Mouse (Mus musculus): ENCODE data around the gene Gng12.

The Gng12 gene

DNA sequence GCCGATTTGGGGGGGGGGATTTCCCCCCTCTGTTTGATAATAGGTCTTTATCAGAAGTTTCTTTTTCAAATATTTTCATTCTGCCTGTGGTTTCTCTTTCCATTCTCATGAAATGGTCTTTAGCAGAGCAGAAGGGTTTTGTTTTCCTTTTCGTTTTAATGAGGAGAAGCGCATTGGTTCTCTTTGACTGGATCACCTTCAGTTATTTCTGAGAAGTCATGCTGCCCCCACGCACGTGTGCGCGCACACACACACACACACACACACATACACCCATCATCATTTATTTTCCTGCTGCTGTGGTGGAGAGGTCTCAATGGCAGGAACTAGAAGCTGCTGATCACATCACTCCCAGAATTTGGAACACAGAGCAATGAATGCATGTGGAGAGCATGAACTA lies 20.8 kb downstream of the Gng12 start:
- no peak for DNase-seq (ENCODE audit: low spot score)

DNA sequence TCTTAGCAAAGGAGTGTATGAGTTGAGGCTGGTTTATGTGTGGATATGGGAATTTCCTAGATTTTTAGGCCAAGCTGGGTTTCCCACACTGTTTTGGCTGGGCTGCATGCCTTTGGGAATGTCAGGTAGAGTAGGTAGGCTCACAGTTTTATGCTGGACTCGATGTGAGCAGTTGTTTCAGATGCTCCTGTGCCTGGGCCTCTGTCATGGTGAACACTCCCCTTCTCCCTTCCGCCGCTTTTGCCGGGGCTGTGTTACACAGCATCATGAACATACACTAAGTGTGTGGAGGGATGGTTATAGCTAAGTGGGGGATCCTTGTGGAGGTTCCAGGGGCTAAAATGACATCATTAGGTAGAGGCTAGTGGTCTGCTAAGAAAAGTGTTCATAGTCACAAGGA lies 24.6 kb downstream of the Gng12 start:
- DNase-seq (ENCODE audit: low spot score) = no peak

DNA sequence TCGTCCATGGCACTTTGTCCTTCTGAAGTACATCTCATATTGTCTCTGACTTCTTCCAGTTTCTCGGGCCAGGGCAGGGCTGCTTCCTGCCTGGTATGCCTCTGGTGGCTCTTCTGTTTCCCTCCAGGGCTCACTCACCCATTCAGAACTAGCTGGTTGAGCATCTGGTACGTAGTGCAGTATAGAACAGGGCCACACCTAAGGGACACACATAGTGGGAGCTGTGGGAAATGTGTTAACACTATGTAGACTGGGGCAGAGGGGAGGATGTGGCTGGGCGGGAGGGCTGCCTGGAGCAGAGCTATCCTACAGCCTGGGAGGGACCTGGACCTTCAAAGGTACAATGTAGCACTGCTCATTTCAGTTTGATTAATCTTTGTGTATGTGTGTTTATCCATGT lies 25.6 kb downstream of the Gng12 start:
- no peak for DNase-seq (ENCODE audit: low spot score)

DNA sequence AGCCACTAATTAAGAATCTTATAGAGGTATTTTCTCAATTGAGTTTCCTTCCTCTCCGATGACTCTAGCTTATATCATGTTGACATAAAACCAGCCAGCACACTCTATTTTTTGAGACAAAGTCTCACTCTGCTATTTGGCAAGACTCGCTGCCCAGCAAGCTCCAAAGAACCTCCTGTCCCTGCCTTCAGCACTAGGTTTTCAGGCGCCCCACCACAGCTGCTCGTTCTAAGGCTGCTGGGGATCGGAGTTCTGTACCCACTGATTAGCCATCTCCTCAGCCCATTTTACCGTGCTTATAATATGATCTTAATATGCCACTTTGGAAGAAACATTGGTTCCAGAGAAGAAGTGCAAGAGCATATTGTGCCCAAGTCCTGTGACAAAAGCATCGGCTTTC lies 26.3 kb downstream of the Gng12 start:
- no peak for DNase-seq (ENCODE audit: low spot score)

DNA sequence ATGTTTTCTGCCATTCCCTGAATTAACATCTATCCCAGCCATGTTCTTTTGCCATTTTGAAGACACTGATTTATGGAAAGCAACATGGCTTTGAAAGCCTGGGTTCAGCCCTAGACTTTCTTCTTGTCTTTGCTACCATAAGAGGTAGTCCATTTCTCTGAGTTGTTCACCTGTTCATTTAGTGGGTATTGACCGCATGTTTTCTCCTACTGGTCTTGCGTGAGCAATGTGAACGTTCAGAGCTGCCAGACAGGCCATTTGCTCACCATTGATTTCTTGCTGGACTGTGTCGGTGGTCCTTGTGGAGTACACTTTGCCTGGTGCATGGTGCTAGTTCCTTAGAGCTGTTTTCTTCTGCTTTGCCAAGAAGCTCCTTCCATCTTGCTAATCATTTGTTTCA lies 27.7 kb downstream of the Gng12 start:
- no peak for DNase-seq (ENCODE audit: low spot score)

DNA sequence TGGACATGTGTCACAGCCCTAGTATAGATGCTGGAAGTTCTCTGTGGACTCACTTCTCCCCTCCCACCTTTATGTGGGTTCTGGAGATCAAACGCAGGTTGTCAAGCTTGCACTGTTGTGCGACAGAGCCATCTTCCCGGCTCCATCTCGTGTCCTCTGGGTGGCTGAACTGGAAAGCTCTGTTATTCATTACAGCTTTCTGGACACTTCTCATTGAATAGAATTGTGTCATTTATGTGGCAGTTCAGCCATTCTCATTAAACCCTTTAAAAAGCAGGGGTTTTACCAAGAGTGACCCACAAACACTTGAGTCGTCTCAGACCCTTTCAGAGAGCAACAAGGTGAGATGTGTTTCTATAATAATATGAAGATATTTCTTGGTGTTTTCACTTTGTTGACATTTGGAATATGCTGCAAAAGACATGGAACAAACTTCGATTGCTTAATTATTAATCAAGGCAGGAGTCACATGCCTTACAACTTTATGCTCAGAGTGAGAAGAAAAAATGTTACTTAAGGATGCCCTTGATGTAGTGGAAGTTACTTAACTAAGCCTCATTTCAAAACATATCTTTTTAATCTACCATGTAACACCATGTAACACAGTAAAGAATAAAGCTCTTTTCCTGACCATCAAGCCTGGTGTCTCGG lies 28.2 kb downstream of the Gng12 start:
- no peak for DNase-seq (ENCODE audit: low spot score)

DNA sequence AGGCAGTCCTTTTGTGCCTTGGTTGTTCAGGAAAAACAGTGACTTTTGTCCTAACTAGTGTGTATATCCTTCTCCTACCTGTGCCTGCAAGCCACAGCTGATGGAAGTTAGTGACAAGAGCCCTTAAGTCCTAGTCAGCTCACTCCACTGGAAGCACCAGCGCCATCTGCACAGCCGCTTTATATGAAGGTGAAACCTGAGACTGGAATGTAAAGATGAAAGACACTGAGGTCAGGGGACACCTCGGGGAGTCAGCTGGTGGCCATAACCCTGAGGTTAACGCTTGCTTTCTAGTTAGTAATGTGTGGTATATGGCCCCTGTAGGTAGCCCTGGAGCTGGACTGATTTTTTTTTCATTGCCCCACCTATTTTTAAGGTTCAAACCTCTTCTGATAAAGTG lies 30.1 kb downstream of the Gng12 start:
- DNase-seq (ENCODE audit: low spot score) = no peak

DNA sequence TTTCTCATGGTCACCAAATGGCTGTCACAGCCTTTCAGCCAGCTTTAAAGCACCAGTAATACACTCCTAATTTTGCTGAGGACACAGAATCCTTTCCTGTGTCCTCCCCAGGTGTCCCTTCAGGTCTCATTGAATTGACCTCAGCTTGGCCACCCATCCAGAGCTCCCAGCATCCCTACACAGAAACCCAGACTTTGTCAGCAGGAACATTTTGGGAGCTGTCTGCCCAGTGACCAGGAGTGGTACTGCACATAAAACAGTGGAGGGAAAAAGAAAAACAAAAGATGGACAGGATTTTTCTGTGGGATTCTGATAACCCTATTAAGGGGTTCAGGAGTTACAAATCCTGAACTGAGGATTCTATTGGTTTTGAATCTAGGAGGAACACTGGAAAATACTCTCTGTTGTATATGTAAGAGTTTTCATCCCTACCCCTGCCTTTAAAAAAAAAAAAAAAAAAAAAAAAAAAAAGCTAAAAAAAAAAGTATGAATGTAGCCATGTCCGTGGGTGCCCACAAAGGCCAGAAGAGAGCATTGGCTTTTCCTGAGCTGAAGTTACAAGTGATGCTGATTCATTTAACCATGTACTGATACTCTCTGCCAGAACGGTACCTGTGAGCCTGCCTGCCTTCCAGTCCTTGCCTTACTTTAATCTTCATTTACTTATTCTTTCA lies 32.9 kb downstream of the Gng12 start:
- DNase-seq (ENCODE audit: low spot score) = no peak

DNA sequence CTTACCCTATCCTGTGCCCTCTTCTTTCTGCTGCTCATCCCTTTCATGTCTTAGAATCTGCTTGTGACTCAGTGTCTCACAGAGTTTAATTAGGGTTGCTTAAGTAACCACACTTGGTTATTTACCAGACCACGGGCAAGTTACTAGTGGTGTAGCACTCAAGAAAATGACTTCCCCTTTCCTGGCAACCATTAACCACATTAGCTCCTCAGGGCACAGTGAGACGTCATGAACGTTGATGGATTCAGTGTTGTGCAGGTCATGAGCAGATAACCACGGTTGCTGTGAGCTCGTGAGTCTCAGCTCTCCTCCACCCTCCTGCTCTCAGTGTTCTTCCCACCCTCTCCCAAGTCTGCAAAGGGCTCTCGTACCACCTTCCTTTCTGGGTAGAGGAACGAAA lies 33.5 kb downstream of the Gng12 start:
- DNase-seq (ENCODE audit: low spot score) = no peak

DNA sequence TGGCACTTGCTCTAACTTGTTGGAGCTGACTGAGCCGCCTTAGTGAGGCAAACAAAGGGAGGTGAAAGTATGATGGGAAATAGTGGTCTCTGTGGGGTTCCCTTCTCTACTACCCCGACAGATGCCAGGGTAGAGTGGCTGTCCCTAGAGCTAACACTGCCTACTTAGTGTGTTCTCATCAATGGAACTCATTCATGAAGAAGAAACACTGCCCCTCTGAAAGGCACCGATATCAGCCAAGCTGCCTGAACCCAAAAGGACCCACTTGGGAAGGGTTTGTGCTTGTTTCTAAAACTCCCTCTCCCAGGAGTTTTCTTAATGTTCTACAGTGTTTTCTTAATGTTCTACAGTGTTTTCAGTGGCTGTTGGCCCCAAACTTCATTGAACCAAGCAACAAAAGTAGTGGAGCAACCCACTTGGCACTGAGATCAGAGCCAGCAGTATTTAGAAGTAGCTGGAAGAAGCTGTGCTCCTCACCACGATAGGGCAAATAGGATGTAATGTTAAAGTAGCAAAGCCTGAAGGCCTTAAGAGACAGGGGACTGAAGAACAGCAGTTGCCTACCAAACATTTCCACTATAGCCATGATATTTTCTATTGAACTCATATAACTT lies 36.1 kb downstream of the Gng12 start:
- DNase-seq (ENCODE audit: low spot score) = no peak

DNA sequence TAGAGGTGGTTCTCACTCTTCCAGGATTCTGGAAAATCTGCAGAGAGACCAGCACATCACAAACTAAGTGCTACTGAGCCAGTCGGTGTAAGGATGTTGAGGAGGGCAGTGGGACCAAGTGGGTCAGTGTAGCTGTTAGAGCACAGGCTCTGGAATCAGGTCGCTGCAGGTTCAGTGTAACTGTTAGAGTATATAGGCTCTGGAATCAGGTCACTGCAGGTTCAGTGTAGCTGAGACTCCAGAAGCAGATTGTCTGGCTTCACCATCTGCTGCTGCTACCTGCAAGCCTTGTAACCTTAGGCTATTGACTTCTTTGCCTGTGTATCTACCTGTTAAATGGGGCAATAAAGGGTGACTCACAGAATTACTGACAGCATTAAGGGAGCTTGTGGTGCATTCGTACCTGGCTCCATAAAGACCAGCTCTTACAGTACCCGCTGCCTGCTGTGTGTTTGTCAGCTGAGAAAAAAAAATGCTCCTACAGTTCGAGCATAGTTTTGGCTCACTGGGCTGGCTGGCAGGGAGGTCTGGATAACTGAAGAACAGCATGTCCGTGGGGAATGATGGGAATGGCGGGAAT lies 44.5 kb downstream of the Gng12 start:
- DNase-seq (ENCODE audit: low spot score) = no peak

DNA sequence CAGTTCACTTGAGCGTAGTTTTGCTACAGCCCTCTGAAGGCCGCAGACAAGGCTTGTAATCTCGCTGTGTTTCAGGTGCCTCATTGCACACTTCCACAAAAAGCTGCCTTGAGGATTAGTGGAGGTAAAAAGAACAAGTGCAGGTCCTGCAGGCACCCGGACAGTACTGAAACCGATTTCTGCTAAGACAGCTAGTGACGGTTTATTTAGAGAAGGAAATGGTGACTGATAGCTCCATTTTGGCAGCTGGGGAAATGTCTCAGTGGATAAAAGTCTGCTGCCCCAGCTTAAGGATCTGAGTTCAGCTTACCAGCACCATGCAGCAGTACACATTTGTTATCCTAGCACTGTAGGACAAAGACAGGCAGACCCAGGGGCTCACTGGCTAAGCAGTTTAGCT lies 45.6 kb downstream of the Gng12 start:
- no peak for DNase-seq (ENCODE audit: low spot score)

DNA sequence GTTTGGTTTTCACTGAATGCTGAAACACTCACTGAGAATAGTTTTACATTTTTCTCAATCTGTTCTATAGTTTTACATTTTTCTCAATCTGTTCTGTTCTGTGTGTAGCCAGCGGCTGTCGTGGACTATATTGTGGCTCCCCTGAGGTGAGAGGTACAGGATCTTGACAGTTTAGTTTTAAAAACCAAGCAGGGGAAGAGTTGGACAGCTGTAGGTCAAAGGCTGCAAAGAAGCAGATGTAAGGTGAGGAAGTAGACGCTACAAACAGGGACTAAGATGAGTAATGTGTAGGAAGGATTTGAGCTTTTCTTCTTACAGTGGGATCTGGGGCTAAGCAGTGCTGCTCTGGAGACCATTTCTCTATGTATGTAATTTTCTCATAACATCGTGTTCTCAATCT lies 46.6 kb downstream of the Gng12 start:
- no peak for DNase-seq (ENCODE audit: low spot score)

DNA sequence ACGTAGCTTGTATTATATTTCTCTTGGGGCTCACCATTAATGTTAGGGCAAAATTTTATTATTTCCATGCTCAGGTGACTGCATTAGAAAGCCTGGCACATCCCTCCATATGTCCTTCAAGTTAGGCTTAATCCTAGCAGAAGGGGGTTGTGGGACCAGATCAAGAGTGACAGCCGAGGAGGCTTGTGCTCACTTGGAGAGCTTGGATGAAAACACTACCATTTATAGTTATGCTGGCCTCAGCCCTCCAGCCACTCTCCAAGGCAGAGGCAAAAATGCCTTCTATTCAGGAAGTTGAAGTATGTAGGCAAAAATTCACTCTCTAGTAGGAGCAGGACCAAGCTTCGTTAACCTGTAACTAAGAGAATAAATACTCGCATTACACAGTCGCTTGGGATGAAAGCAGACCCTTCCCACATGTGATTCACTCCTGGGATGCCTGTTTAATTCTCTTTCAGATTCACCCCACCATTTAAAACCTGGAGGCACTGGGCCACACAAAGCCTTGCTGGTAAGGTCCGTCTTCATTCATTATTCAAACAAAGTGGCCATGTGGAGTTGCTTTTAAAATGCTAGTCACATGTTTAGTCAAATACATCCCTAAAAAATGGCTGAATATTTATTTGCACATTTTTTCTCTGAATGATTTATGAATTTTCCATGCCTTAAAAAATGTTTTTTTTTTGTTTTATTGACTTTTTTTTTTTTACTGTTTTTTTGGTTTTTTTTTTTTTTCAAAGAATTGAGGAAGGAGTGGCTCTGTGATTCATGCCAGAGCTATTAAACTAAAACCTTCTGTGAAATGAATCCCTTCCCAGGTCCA lies 47.4 kb downstream of the Gng12 start:
- DNase-seq (ENCODE audit: low spot score) = no peak

DNA sequence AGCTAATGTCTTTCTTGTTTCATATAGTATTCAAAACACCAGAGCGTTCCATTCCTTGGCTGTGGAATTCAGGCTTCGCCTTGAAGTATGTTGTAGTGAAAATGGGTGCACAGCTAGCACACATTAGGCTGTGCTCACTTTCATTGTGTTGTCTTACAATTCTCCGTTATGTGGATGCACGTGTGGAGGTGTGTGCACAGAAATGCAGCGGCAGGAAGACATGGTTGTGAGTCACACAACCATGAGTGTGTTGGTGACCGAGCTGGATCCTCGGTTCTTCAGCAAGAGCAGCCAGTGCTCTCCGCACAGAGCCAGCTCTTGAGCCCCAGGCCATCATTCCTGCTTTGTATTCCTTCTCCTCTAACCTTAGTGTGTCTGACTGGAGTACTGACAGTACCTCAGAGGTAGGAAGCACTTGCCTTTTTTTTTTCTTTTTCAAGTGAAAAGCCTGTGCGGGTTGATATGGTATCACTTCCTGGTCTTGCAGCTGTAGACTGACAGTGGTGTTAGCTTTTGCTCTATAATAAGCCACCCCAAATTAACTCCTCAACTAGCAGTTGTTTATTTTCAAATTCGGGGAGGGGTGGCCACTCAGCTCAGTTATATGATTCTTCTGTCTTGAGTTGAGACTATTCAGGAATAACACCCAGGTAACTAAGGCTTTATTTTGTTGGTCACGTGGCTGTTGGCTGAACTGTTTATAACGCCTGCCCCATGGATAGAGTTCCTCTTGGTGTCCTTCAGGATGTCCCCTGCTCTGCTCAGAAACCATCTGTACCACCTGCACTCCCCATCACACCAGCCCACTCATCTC lies 48.2 kb downstream of the Gng12 start:
- no peak for DNase-seq (ENCODE audit: low spot score)

DNA sequence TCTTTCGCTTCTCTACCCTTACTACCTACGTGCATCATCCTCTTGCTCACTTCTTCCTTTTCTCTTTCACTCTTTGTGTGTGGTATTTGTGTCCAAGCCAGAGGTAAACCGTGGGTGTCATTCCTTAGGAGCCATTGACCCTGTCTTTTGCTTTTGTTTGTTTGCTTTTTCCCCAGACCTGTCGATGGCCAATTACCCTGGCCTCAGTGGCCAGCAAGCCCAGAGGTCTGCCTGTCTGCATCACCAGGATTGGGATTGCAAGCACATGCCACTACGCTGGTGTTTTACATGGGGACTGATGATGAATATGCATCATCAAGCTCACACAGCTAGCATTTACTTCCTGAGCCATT lies 48.8 kb downstream of the Gng12 start:
- DNase-seq (ENCODE audit: low spot score) = no peak

DNA sequence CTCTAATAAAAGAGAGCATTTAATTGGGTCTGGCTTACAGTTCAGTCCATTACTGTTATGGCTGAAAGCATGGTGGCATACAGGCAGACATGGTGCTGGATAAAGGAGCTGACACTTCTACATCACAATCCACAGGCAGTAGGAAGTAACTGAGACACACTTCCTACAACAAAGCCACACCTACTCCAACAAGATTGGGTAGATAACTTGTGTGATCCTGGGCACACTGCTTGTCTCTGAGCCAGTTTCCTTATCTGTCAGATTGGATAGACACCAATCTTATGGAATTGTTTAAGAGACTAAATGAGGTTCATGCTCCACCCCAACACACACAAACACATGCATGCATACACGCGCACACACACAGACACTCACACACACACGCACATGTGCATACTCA lies 51.9 kb downstream of the Gng12 start:
- DNase-seq (ENCODE audit: low spot score) = no peak

DNA sequence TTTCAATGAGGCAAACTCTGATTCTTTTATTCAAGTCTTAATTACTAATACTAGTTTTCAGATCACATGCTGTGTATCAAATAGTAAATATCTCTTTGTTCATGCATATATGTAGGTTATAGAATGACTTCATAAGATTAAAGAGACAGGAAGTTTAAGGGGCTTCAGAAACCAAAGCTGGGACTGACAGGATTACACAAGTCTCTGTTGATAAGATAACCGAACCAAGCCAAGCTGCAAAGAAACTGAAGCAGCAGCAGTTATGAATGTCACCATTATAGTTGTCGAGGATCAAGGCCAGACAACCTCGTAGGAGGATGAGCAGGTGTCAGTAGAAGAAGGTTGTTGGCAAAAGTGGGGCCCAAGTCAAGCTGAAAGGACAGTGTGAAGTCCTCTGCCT lies 52.7 kb downstream of the Gng12 start:
- no peak for DNase-seq (ENCODE audit: low spot score)

DNA sequence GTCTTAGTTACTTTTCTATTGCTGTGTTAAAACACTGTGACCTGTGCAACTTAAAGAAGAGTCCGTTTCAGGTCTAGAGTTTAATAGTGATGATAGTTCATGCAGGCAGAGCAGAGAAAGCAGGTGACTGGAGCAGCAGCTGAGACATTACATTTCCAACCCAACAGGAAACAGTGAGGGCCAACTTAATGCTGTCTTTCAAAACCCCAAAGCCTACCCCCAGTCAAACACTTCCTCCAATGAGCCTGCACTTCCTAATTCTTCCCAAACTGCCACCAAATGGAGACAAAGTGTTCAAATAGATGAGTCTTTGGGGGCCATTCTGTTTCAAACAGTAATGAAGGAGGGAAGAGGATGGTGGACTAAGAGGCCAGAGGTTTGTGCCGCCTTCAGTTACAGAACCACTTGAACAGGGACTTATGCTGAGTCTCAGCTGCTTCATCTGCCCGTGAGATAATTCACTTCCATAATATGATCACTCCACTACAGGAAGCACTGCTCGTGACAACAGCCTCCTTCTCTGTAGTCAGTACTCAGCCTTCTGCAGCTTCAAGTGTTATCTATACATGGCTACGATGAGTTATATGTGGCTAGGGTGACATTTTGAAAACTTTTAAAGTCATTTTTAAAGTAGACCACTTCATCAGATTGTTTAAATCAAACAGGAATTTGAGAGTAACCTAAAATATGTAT lies 55.7 kb downstream of the Gng12 start:
- DNase-seq (ENCODE audit: low spot score) = no peak

DNA sequence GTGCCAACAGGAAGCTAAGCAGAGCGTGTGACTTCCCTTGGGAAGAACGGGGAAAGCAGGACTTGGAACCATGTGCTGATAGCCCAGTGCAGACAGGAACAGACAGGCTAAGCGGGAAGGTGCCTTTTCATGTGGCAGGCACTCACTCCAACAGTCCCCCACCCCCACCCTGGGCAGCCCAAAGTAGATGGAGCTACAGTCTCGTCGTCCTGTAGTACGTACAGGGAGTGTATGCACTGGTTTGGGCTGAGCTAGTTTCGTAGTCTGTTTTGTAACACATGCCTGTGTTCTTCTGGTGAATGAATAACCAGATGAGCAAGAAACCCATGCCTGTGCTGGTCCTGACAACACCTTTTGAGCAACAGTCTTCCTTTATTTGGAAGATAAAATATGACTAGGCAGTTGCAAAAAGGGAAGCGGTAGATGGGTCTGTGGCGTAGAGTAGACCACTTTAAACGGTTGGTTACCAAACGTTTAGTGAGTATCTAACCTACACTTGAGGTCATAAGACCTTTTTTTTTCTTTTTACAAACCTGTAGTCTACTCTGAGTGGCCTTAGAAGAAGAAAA lies 57.8 kb downstream of the Gng12 start:
- no peak for DNase-seq (ENCODE audit: low spot score)
